Mouse (Mus musculus): ENCODE measurements at regions not wholly inside any gene's neighbourhood (a gene's known extent, or its start where the extent isn't known, plus 50 kb on each side); places are given as distances from the start of the nearest gene placed in this dataset.

DNA sequence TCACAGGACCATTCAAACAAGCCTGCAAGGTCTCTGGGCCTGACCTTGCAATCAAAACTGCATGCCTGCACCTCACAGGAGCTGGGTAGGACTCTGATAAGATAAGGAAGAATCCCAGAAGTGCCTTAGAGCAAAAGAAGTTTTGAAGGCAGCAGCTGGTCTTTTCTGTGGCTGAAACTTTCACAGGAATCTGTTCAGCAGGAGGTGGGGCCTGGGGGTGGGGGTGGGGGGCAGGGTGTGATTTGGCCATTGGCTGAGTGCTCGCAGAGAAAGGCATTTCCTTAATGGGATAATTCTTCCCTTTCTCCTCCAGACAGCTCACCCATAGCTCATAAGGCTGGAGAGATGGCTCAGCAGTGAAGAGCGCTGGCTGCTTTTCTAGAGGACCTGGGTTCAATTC is 195.8 kb downstream of the Opa1 start:
- TF ChIP-seq CTCF (IDR thresholded peaks at IDR 0.05), result no peak
- no peak for TF ChIP-seq EP300 (IDR thresholded peaks at IDR 0.05)
